In the genomic region with DNA sequence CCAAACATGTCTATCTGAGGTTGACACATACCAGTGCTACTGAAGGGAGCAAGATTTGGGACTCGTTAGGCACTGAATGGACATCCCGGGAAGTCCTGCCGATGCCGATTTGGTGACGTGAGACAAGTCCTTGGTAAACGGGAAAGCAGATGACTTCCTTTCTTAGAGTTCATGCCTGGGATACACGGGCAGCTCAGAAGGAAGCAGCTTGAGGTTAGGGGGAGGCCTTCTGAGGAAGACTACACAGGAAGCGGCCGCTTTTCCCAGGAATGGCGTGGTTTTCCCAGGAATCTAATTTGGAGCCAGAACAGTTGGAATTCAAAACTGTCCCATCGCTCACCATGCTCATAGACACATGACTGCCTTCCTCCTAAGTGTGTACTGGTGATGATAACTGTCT, we compare ENCODE assay signal across 38 mouse cellular contexts. TPM values are rescaled to one million over a fixed set of nuclear protein-coding genes. Genes with fewer than 3 reads are reported as not detected.
A peak's percentile ranks its signal among the peaks of the same experiment; 100 is the strongest.
DNase-seq lines count a peak whose midpoint lies in the region; ATAC-seq and TF ChIP-seq lines count a peak whose summit lies in the region.
"Had no signal": no experiment of that assay in that cellular context is flagged by ENCODE, and none has a peak within 500 bp of the region (broad histone marks: within the 10 kb centered on the region; RNA-seq: fewer than 3 reads in every experiment).

No protein-coding gene starts in this region.

- H3K4me3 ChIP-seq in liver, adult 2 months (ENCODE audit: insufficient read depth, low read depth, low read length): no peak overlapping the region
- H3K4me3 ChIP-seq in liver, postnatal 0 days (ENCODE audit: low read depth, low read length): no peak overlapping the region
- H3K4me3 ChIP-seq: embryonic facial prominence, embryonic 12.5 days; heart, embryonic 12.5 days; hindbrain, embryonic 12.5 days; intestine, embryonic 15.5 days; limb, embryonic 10.5 days; limb, embryonic 15.5 days; stomach, embryonic 15.5 days had no signal

- no peaks in the 10 kb centered on the region for H3K4me1 ChIP-seq in liver, adult 2 months (ENCODE audit: control insufficient read depth, insufficient read depth, low read length)
- no peaks in the 10 kb centered on the region for H3K4me1 ChIP-seq in liver, postnatal 0 days (ENCODE audit: insufficient read depth)
- H3K4me1 ChIP-seq: embryonic facial prominence, embryonic 12.5 days; heart, embryonic 12.5 days; hindbrain, embryonic 12.5 days; intestine, embryonic 15.5 days; limb, embryonic 15.5 days; stomach, embryonic 15.5 days had no signal

- no peaks in the 10 kb centered on the region for H3K79me2 ChIP-seq in liver, adult 2 months (ENCODE audit: control insufficient read depth, insufficient read depth, low read length)

- no peak overlapping the region for H3K27ac ChIP-seq in liver, adult 2 months (replicated peaks; ENCODE audit: insufficient read depth, low read depth, low read length)
- H3K27ac ChIP-seq in liver, postnatal 0 days (ENCODE audit: low read depth): no peak overlapping the region
- H3K27ac ChIP-seq: embryonic facial prominence, embryonic 12.5 days; hindbrain, embryonic 12.5 days; hindbrain, postnatal 0 days; intestine, embryonic 15.5 days; limb, embryonic 10.5 days; limb, embryonic 15.5 days; liver, embryonic 14.5 days; stomach, embryonic 15.5 days had no signal

- peak; percentile 5 to 25 for DNase-seq in adrenal gland, adult (ENCODE audit: inconsistent age in 2 of 2, low spot score in 1 of 2)
- no peak for DNase-seq in adrenal gland, postnatal 4 days (ENCODE audit: low spot score in 2 of 2)
- peak; percentile 4 for DNase-seq in heart, postnatal 4 days
- no peak for DNase-seq in heart, adult 18-20 months
- peak; percentile 4 for DNase-seq in liver, adult 2 months (ENCODE audit: extremely low read depth, low read depth, low spot score)
- DNase-seq in liver, postnatal 0 days: no peak
- no peak for DNase-seq in urinary bladder, adult 18-20 months (ENCODE audit: low spot score in 2 of 2)
- DNase-seq: adrenal gland, postnatal 14 days; cerebellum, adult 11-12 months; cerebellum, postnatal 14 days; gastrocnemius, postnatal 14 days; heart, postnatal 10 days; layer of hippocampus, adult 9-11 months; lung, postnatal 36 days; right cerebral cortex, postnatal 25 days had no signal

- H3K27me3 ChIP-seq in liver, adult 2 months (ENCODE audit: control insufficient read depth, insufficient read depth, low read length): 0 out of 2 replicates have a peak, but pooled peaks cover 2% of the 10 kb centered on the region
- no peaks in the 10 kb centered on the region for H3K27me3 ChIP-seq in liver, postnatal 0 days (ENCODE audit: insufficient read depth, low read length)
- H3K27me3 ChIP-seq: CH12.LX; embryonic facial prominence, embryonic 12.5 days; heart, embryonic 12.5 days; hindbrain, embryonic 12.5 days; intestine, embryonic 15.5 days; limb, embryonic 15.5 days; stomach, embryonic 15.5 days had no signal

- no peak overlapping the region for H3K4me2 ChIP-seq in liver, postnatal 0 days (ENCODE audit: low read depth, low read length)
- H3K4me2 ChIP-seq: embryonic facial prominence, embryonic 12.5 days; heart, embryonic 12.5 days; hindbrain, embryonic 12.5 days; intestine, embryonic 15.5 days; limb, embryonic 15.5 days; midbrain, embryonic 11.5 days; stomach, embryonic 15.5 days had no signal

- no peaks in the 10 kb centered on the region for H3K9me3 ChIP-seq in liver, postnatal 0 days (ENCODE audit: low read length)
- H3K9me3 ChIP-seq: embryonic facial prominence, embryonic 12.5 days; heart, embryonic 12.5 days; hindbrain, embryonic 12.5 days; intestine, embryonic 15.5 days; limb, embryonic 10.5 days; limb, embryonic 15.5 days; stomach, embryonic 15.5 days had no signal

- no peak for TF ChIP-seq POLR2A in liver, adult 2 months (IDR thresholded peaks at IDR 0.05; ENCODE audit: extremely low read depth, insufficient read depth, low read length)

- H3K9ac ChIP-seq in liver, adult 2 months (ENCODE audit: low read depth, low read length): no peak overlapping the region
- no peak overlapping the region for H3K9ac ChIP-seq in liver, postnatal 0 days (replicated peaks)
- H3K9ac ChIP-seq: embryonic facial prominence, embryonic 12.5 days; heart, embryonic 12.5 days; hindbrain, embryonic 12.5 days; intestine, embryonic 15.5 days; limb, embryonic 15.5 days; liver, embryonic 14.5 days; stomach, embryonic 15.5 days had no signal

- TF ChIP-seq CTCF in liver, adult 2 months (IDR thresholded peaks at IDR 0.05; ENCODE audit: low read depth, low read length): no peak
- TF ChIP-seq CTCF in liver, postnatal 0 days (IDR thresholded peaks at IDR 0.05; ENCODE audit: low read depth): no peak

- WGBS in liver, adult 2 months: 80% methylated on average over 11 of the region's 11 CpGs
- 67% methylated on average over 11 of the region's 11 CpGs for WGBS in liver, postnatal 0 days (ENCODE audit: insufficient replicate concordance)

- no peak for TF ChIP-seq EP300 in liver, postnatal 0 days (IDR thresholded peaks at IDR 0.05; ENCODE audit: low read depth)

- no peak for ATAC-seq in liver, postnatal 0 days
- ATAC-seq: activated CD4-positive, CD25-positive, alpha-beta regulatory T cell, adult 4 months; forebrain, embryonic 14.5 days; hindbrain, postnatal 0 days; intestine, embryonic 15.5 days; midbrain, embryonic 16.5 days had no signal

- no peaks in the 10 kb centered on the region for H3K36me3 ChIP-seq in liver, adult 2 months (ENCODE audit: control insufficient read depth, insufficient read depth, low read length)
- no peaks in the 10 kb centered on the region for H3K36me3 ChIP-seq in liver, postnatal 0 days (replicated peaks; ENCODE audit: insufficient read depth, low read length)
- H3K36me3 ChIP-seq: embryonic facial prominence, embryonic 12.5 days; heart, embryonic 12.5 days; hindbrain, embryonic 12.5 days; intestine, embryonic 15.5 days; limb, embryonic 10.5 days; limb, embryonic 15.5 days; stomach, embryonic 15.5 days had no signal

RNA-seq across cellular contexts. Expression of a gene that starts 2.4 kb away (rescaled TPM):
- not detected for total RNA-seq in adrenal gland, postnatal 4 days (2021)
- total RNA-seq in heart, postnatal 4 days (2021): not detected
- not detected for total RNA-seq in heart, adult 18-20 months (2021)
- not detected in 2 replicates for total RNA-seq in liver, adult 2 months (2014; rRNA removed)
- polyA plus RNA-seq in liver, adult 2 months (2012; rRNA removed): not detected in 2 replicates
- not detected in 2 replicates for polyA plus RNA-seq in liver, postnatal 0 days (2015; fragmentation: Nextera tagmentation; extraction: Ambion mirVana)
- total RNA-seq: adrenal gland, postnatal 14 days; CH12.LX; ES-E14; gastrocnemius, postnatal 14 days; granulocyte monocyte progenitor cell, adult 5-6 weeks; heart, postnatal 10 days; hindbrain, postnatal 0 days; left cerebral cortex, postnatal 10 days; megakaryocyte, adult 5-6 weeks; neutrophil, adult 5-6 weeks had no signal
- polyA plus RNA-seq: activated CD4-positive, CD25-positive, alpha-beta regulatory T cell, adult 4 months; C2C12; embryonic facial prominence, embryonic 12.5 days; forebrain, embryonic 14.5 days; heart, embryonic 12.5 days; hindbrain, embryonic 12.5 days; hindbrain, postnatal 0 days; intestine, embryonic 15.5 days; limb, embryonic 10.5 days; limb, embryonic 15.5 days; liver, embryonic 14.5 days; lung, embryonic 16.5 days; midbrain, embryonic 11.5 days; midbrain, embryonic 16.5 days; neural tube, embryonic 11.5 days; stomach, embryonic 15.5 days; urinary bladder, adult 2 months had no signal

Comparison
In these comparisons a context has a peak if more than half of its experiments do, and no peak if none do; other contexts are left out.
1. DNase-seq: peak in adrenal gland, adult (2 of 2), heart, postnatal 4 days (single experiment) and liver, adult 2 months (single experiment); none in adrenal gland, postnatal 4 days (0 of 2), heart, adult 18-20 months (0 of 2), liver, postnatal 0 days (single experiment) and urinary bladder, adult 18-20 months (0 of 2).